ENCODE assay signal across 9 mouse cellular contexts in the genomic region with DNA sequence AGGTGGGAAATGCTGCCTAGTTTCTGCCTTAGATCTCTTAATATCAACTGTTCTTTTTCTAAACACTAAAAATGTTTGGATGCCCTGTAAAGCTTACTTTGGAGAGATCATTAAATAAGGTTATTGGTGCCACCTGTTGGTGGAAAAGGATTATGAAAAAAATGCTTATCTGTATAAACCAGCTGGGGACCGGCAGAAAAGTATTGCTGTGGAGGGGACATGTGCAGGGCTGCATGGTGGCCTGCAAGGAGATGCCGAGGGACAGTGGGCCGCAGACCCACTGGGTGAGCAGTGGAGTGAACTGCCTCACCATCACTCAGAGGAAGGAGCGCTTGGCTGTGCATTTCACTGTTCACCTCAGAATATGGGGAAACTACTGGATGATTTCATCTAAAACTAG. TPM values are rescaled to one million over a fixed set of nuclear protein-coding genes. Genes with fewer than 3 reads are reported as not detected.
DNase-seq lines count a peak whose midpoint lies in the region; ATAC-seq lines count a peak whose summit lies in the region.
"Had no signal": no experiment of that assay in that cellular context is flagged by ENCODE, and none has a peak within 500 bp of the region (broad histone marks: within the 10 kb centered on the region; RNA-seq: fewer than 3 reads in every experiment).

No protein-coding gene starts in this region.

- no peaks in the 10 kb centered on the region for H3K9me3 ChIP-seq in kidney, embryonic 15.5 days (replicated peaks)
- no peaks in the 10 kb centered on the region for H3K9me3 ChIP-seq in hindbrain, embryonic 16.5 days (ENCODE audit: control insufficient read depth, low read length)

- H3K4me2 ChIP-seq in kidney, embryonic 15.5 days = no peak overlapping the region
- H3K4me2 ChIP-seq in hindbrain, embryonic 16.5 days (ENCODE audit: low read length) = no peak overlapping the region

- H3K27me3 ChIP-seq in kidney, embryonic 15.5 days = no peaks in the 10 kb centered on the region
- H3K27me3 ChIP-seq in hindbrain, embryonic 16.5 days (replicated peaks; ENCODE audit: control insufficient read depth, insufficient read depth, low read length) = no peaks in the 10 kb centered on the region

- no peak for ATAC-seq in kidney, embryonic 15.5 days (replicated peaks; ENCODE audit: low FRiP score)
- ATAC-seq in hindbrain, embryonic 16.5 days = peak; percentile 66
- no peak for ATAC-seq in activated CD4-positive, CD25-positive, alpha-beta regulatory T cell, adult 4 months

- no peaks in the 10 kb centered on the region for H3K36me3 ChIP-seq in kidney, embryonic 15.5 days
- H3K36me3 ChIP-seq in hindbrain, embryonic 16.5 days (ENCODE audit: control insufficient read depth, insufficient read depth, low read length) = no peaks in the 10 kb centered on the region

- H3K4me3 ChIP-seq in kidney, embryonic 15.5 days (replicated peaks) = no peak overlapping the region
- H3K4me3 ChIP-seq in hindbrain, embryonic 16.5 days (ENCODE audit: low read length) = no peak overlapping the region

- no peak overlapping the region for H3K27ac ChIP-seq in kidney, embryonic 15.5 days
- H3K27ac ChIP-seq in hindbrain, embryonic 16.5 days (ENCODE audit: low read depth, low read length) = no peak overlapping the region

- no peaks in the 10 kb centered on the region for H3K4me1 ChIP-seq in kidney, embryonic 15.5 days
- no peaks in the 10 kb centered on the region for H3K4me1 ChIP-seq in hindbrain, embryonic 16.5 days (ENCODE audit: control insufficient read depth, insufficient read depth, low read depth, low read length)

- WGBS in kidney, embryonic 15.5 days = 70% methylated on average over 4 of the region's 4 CpGs
- 79% methylated on average over 4 of the region's 4 CpGs for WGBS in hindbrain, embryonic 16.5 days

- DNase-seq in kidney, adult 9 months = peak; percentile 58
- DNase-seq in 416B (ENCODE audit: low read depth) = peak; percentile 82
- peak; percentile 45 for DNase-seq in MEL-GATA-1-ER (ENCODE audit: extremely low read depth, low read depth)
- no peak for DNase-seq in spleen, postnatal 36 days (ENCODE audit: low spot score in 2 of 2)
- no peak for DNase-seq in urinary bladder, postnatal 36 days (ENCODE audit: low spot score in 2 of 2)
- DNase-seq: layer of hippocampus, postnatal 36 days had no signal

- no peak overlapping the region for H3K9ac ChIP-seq in kidney, embryonic 15.5 days
- no peak overlapping the region for H3K9ac ChIP-seq in hindbrain, embryonic 16.5 days (ENCODE audit: low read depth, low read length)

RNA-seq across cellular contexts. Expression of a gene that starts 47.1 kb away (rescaled TPM):
- polyA plus RNA-seq in kidney, embryonic 15.5 days (2015; fragmentation: Nextera tagmentation; extraction: Ambion mirVana) = 11.0 and 11.4 TPM in 2 replicates
- 8.7 and 9.2 TPM in 2 replicates for polyA plus RNA-seq in hindbrain, embryonic 16.5 days (2015; fragmentation: Nextera tagmentation; extraction: Ambion mirVana)
- polyA plus RNA-seq in activated CD4-positive, CD25-positive, alpha-beta regulatory T cell, adult 4 months (2017; shearing (Covaris generic)) = under 1 TPM; 0.15 to 0.23 TPM

Comparison
In these comparisons a context has a peak if more than half of its experiments do, and no peak if none do; other contexts are left out.
1. DNase-seq: peak in kidney, adult 9 months (single experiment), 416B (single experiment) and MEL-GATA-1-ER (single experiment); none in spleen, postnatal 36 days (0 of 2) and urinary bladder, postnatal 36 days (0 of 2).